Mouse (Mus musculus) forebrain, embryonic 10.5 days (tissue): ENCODE measurements around the gene Chst3. TPM values are rescaled to one million over a fixed set of nuclear protein-coding genes. Genes with fewer than 3 reads are reported as not detected.

Source experiments
- DNase-seq: peaks from one replicate; pipeline ENCODE4 v3.0.0-alpha.2; 2017; ENCODE audit warnings: low spot score; ENCODE audit errors: extremely low spot score
- H3K27ac ChIP-seq: fragments of 300-500 bp; sonication (generic); 2 replicates; pipeline ENCODE4 v1.5.1; 2016; ENCODE audit warnings: mild to moderate bottlenecking
- H3K27me3 ChIP-seq: fragments of 300-500 bp; sonication (generic); 2 replicates; pipeline ENCODE4 v1.6.1; 2016; ENCODE audit warnings: mild to moderate bottlenecking; ENCODE audit not compliant: poor library complexity, severe bottlenecking
- H3K36me3 ChIP-seq: fragments of 300-500 bp; sonication (generic); replicated peaks from 2 replicates; pipeline ENCODE4 v1.6.1; 2016; ENCODE audit warnings: mild to moderate bottlenecking, moderate library complexity
- H3K4me1 ChIP-seq: fragments of 300-500 bp; sonication (generic); 2 replicates; pipeline ENCODE4 v1.6.1; 2016
- H3K4me3 ChIP-seq: fragments of 300-500 bp; sonication (generic); 2 replicates; pipeline ENCODE4 v1.5.1; 2016; ENCODE audit warnings: mild to moderate bottlenecking, moderate library complexity
- H3K9me3 ChIP-seq: fragments of 300-500 bp; sonication (generic); 2 replicates; pipeline ENCODE4 v1.6.1; 2016; ENCODE audit warnings: mild to moderate bottlenecking, moderate library complexity
- WGBS: fragments of 180-500 bp; shearing (Covaris S2); methylation state at CpG from one replicate; pipeline ENCODE4 v1.1.7; 2016; 5-methylcytosine and 5-hydroxymethylcytosine counted together
- polyA plus RNA-seq: library from polyadenylated mRNA; unstranded; fragments of >200 nt; fragmentation: Nextera tagmentation; extraction: Ambion mirVana; gene quantifications from 2 replicates; pipeline ENCODE4 v1.2.1, GENCODE M21; 2016

Gene Chst3
- 2.1 and 2.4 TPM in 2 replicates for polyA plus RNA-seq

DNA sequence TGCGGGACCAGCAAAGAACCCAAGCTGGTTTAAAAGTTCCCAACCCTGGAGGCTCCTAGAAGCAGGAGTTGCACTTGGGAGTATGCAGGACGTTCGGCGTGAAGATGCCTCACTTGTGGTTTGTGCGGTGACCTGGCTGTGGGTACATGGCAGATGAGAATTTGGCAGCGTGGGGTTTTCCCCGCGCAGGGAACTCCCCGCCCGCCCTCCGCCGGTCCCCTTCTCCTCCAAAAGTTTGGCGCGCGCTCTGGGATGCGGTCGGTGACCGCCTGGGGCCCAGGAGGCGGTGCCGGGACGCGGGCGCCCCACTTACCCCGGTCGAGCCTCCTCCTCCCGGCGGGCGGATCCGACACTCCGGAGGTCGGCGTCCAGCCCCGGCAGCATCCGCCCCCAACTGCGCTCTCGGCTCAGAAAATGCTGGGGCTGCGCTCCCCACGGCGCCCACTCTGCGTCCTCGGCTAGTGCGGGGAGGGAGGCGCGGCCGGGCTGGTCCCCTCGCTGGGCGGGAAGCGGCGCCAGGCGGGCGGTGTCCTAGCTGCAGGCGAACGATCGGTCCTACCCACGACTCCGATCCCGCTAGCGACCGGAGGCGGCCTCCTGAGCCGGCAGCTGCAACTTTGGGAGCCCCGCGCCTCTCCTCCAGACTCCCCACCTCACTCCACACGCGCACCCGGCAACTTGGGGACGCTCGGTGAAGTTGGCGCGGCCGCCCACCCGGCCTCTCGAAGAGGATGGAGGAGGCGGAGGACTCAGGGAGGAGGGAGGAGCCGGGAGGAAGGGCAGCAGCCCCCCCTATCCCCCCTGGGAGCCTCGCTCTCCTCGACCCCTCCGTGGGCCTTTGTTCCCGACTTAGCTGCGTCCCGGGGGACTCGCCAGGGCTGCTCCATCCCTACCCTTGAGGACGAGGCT is at the start of gene Chst3:
TSS of gene Chst3 (minus strand) at position 670 of the 909 bp plus-strand sequence.
- under 1% methylated on average over 83 of the region's 83 CpGs for WGBS

DNA sequence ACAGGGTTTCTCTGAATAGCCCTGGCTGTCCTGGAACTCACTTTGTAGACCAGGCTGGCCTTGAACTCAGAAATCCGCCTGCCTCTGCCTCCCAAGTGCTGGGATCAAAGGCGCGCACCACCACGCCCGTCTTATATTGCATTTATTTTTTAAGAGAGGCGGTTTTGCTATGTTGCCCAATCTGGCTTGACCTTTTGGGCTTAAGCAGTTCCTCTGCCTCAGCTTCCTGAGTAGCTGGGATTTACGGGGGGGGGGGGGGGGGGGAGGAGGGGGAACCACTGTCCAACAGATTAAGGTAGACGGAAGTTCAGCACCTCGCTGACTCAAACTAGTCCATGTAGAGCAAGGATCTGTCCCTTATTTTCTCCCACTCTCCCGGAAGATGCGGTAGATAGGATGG is 49.7 kb upstream of the Chst3 start:
- Histone ChIP-seq H3K9me3 (no peaks in the 10 kb centered on the region), H3K27me3 (no peaks in the 10 kb centered on the region), H3K36me3 (no peaks in the 10 kb centered on the region), H3K4me1 (peaks cover 7% of the 10 kb centered on the region; the same call in 1 of the 2 replicates), H3K27ac (no peak overlapping the region), H3K4me3 (no peak overlapping the region)
- 86% methylated on average over 11 of the region's 11 CpGs for WGBS
- DNase-seq, result no peak

More for the DNA sequence above, at the start of gene Chst3:
- Histone ChIP-seq H3K9me3 (no peaks in the 10 kb centered on the region), H3K27ac (peak within 1 kb of the TSS; percentile 93), H3K4me1 (peaks cover 53% of the 10 kb centered on the region), H3K4me3 (peak within 1 kb of the TSS; percentile 84), H3K36me3 (peaks cover 2% of the 10 kb centered on the region; the same call in 1 of the 2 replicates), H3K27me3 (peaks cover 56% of the 10 kb centered on the region)
- DNase-seq, result peak; percentile 62

DNA sequence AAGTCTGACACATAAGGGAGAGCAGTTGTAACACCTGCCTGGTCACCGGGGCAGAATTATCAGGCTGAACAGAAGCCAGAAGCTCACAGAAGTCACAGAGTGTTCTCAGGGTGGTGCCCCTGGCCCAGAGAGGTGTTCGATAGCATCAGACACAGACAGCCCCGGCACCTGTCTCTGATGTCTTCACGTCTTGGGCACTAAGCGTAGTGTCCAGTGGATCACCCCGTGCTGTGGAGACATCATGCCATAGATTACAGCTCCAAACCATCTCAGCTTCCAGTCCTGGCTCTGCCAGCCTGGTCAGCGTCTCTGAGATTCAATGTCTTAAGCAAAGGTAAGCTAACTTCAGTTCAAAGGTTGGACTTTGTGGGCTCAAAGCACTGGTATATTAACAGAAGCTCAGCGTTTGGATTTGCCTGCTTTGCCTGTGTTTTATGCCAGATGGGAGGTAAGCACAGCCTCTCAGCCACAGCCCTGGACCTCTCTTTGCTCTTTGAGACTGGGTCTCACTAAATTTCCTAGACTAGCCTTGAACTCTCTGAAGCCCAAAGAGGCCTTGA is 47.9 kb upstream of the Chst3 start:
- WGBS, result 89% methylated on average over 8 of the region's 8 CpGs
- Histone ChIP-seq H3K4me1 (peaks cover 6% of the 10 kb centered on the region), H3K36me3 (no peaks in the 10 kb centered on the region), H3K27ac (no peak overlapping the region), H3K9me3 (no peaks in the 10 kb centered on the region), H3K4me3 (no peak overlapping the region), H3K27me3 (no peaks in the 10 kb centered on the region)
- no peak for DNase-seq

DNA sequence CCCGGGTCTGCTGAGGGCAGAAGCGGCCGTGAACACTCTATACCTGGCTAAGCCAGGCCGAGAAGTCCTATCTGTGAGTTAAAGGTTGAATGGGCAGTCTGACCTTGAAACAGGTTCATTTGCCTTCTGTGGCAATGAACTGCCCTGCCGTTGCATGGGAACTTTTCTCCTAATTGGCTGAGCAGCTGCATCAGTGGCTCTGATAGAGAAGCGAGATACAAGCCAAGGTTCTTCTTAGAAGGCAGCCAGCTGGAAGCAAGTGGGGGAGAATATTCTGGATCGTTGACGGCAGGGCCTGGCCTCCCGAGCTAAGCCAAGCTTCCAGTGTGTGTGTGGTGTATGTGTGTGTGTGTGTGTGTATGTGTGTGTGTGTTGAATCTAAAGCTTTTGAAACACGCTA is 46.2 kb upstream of the Chst3 start:
- Histone ChIP-seq H3K36me3 (no peaks in the 10 kb centered on the region), H3K9me3 (no peaks in the 10 kb centered on the region), H3K27ac (no peak overlapping the region), H3K27me3 (no peaks in the 10 kb centered on the region), H3K4me1 (peaks cover 13% of the 10 kb centered on the region), H3K4me3 (no peak overlapping the region)
- WGBS, result 89% methylated on average over 10 of the region's 10 CpGs
- no peak for DNase-seq

DNA sequence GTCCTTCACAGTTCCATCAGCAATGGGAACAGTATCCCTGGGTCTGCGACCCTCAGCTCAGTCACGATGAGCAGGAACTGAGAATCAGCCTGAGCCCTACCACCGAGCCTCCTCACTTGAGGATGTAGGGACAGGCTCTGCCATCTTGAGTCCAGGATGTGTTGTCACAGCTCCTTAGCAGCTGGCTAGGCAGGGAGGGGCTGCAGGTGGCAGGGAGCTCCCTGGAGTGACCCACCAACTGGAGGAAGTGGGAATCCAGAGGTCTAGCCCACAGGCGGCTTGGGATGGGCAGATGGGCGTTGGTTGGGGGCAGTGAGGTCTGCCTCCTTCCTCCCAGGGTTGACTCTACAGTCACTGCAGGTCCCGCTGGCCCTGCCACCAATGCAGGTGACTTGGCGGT is 44.3 kb upstream of the Chst3 start:
- peak overlapping the region; percentile 30; the same call in 1 of the 2 replicates for H3K27ac ChIP-seq
- no peaks in the 10 kb centered on the region for H3K9me3 ChIP-seq
- 88% methylated on average over 7 of the region's 7 CpGs for WGBS
- no peak for DNase-seq
- no peak overlapping the region for H3K4me3 ChIP-seq
- H3K4me1 ChIP-seq, result peaks cover 13% of the 10 kb centered on the region
- no peaks in the 10 kb centered on the region for H3K36me3 ChIP-seq
- no peaks in the 10 kb centered on the region for H3K27me3 ChIP-seq

DNA sequence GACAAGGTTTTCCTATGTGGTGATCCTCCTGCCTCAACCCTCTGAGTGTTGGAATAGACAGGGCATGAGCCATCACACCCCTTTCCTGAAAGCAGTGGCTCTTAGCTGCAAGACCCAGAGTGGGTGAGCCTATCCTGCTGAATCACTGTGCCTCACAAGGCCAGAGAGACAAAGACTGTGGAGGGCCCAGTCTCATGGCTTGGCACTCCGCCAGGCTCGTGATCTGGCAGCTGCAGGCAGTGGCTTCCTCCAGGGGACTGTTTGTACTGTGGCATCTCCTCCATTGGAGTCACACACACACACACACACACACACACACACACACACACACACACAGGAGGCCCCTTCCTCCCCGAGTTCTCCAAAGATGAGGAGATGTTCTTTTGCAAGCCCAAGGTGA is 43.3 kb upstream of the Chst3 start:
- Histone ChIP-seq H3K4me1 (peaks cover 13% of the 10 kb centered on the region), H3K4me3 (no peak overlapping the region), H3K36me3 (no peaks in the 10 kb centered on the region), H3K9me3 (no peaks in the 10 kb centered on the region), H3K27ac (peak overlapping the region; percentile 51; the same call in 1 of the 2 replicates), H3K27me3 (no peaks in the 10 kb centered on the region)
- no peak for DNase-seq
- 71% methylated on average over 3 of the region's 3 CpGs for WGBS

DNA sequence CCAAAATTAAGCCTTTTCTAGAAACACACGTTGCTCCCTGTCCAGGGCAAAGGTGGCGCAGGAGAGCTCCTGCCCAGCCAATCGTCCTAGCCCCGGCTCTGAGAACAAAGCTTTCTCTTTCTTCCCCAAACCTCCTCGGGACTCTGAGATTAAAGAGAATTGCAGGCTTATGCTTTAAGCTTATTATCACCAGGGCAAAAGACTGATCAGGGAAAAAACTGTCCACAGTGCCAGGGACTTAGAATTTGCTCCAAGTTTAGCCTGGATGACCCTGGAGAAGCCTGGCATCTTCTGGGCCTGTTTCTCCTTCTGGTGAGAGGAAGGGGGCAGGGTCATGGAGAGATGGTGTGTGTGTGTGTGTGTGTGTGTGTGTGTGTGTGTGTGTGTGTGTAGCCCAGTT is 42.5 kb upstream of the Chst3 start:
- Histone ChIP-seq H3K27me3 (no peaks in the 10 kb centered on the region), H3K36me3 (no peaks in the 10 kb centered on the region), H3K9me3 (no peaks in the 10 kb centered on the region), H3K4me1 (peaks cover 13% of the 10 kb centered on the region), H3K4me3 (no peak overlapping the region), H3K27ac (peak overlapping the region; percentile 40; the same call in 1 of the 2 replicates)
- no peak for DNase-seq
- WGBS, result 20% methylated on average over 5 of the region's 5 CpGs

DNA sequence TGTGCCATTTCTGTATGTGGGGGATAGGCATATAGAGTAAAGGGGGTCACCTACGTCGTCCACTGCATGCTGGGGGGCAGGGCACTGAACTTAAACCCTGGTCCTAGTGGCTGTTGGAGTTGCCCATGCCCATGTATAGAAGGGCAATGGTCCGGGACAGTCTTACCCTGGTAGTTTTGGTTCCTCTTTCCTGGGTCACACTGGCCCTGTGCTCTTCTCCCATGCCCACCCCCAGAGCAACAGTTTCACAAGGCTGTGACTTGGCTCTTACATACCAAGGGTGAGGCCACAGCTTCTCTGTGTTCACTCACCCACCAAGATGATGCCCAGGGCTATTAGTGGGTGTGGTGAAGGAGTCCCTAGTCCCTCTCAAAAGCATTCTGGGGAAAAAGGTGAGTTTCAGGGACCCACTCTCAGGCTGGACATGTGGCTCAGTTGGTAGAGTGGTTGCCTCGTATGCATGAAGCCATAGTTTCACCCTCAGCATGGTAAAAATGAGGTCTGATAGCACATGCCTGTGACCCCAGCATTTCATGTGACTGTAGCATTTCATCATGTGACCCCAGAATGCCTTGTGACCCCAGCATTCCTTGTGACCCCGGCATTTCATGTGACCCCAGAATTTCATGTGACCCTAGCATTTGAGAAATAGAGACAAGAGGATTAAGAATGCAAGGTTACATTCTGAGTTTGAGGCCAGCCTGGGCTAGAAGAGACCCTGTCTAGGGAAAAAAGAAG is 41.7 kb upstream of the Chst3 start:
- Histone ChIP-seq H3K27ac (no peak overlapping the region), H3K36me3 (no peaks in the 10 kb centered on the region)

DNA sequence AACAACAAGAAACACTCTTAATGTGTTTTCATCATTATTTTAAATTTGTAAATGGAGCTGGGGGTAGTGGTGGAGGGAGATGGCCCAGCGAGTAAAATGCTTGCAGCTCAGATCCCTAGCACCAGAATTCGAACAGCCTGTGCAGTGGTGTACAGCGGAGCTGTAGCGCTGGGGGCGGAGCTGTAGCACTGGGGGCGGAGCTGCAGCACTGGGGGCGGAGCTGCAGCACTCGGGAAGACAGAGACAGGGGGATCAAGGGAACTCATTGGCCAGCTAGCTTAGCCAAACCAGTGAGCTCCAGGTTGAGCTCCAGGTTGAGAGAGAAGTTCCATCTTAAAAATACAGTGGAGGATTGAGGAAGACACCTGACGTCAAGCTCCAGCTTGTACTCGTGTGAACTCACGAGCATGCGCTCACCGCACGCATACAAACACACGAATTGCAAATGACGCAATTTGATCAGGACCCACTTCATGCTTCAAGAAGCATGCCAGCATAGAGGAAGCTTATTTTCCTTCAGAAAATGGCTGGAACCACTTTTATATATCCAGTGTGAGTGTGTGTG is 38.3 kb upstream of the Chst3 start:
- no peak overlapping the region for H3K27ac ChIP-seq
- H3K4me3 ChIP-seq, result no peak overlapping the region
- no peaks in the 10 kb centered on the region for H3K27me3 ChIP-seq
- 59% methylated on average over 16 of the region's 16 CpGs for WGBS
- no peak for DNase-seq
- no peaks in the 10 kb centered on the region for H3K36me3 ChIP-seq
- peaks cover 15% of the 10 kb centered on the region for H3K4me1 ChIP-seq
- H3K9me3 ChIP-seq, result no peaks in the 10 kb centered on the region

More for the DNA sequence above, 41.7 kb upstream of the Chst3 start:
- Histone ChIP-seq H3K9me3 (no peaks in the 10 kb centered on the region), H3K4me1 (peaks cover 13% of the 10 kb centered on the region), H3K27me3 (no peaks in the 10 kb centered on the region), H3K4me3 (no peak overlapping the region)
- no peak for DNase-seq
- WGBS, result 81% methylated on average over 5 of the region's 5 CpGs

DNA sequence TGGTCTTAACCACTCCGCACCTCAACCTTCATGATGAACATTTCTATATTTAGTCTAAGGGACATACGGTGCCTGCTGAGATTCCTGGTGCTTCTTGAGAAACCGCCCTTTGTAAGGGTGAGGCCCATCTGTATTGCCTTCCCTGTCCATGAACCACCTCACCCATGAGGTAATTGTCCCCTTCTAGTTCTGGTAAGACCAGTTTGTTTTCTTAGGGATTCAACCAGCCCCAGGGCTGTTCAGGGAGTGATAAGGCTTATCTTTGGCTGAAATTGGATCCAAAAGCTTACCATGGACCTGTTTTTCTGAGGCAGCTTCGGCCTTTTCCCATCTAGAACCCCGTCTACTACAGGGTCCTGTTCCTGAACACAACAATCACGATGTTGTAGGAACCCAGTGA is 37.0 kb upstream of the Chst3 start:
- Histone ChIP-seq H3K4me1 (peaks cover 9% of the 10 kb centered on the region), H3K9me3 (no peaks in the 10 kb centered on the region), H3K27me3 (no peaks in the 10 kb centered on the region), H3K36me3 (no peaks in the 10 kb centered on the region), H3K4me3 (no peak overlapping the region), H3K27ac (no peak overlapping the region)
- 89% methylated on average over 6 of the region's 6 CpGs for WGBS
- DNase-seq, result no peak

DNA sequence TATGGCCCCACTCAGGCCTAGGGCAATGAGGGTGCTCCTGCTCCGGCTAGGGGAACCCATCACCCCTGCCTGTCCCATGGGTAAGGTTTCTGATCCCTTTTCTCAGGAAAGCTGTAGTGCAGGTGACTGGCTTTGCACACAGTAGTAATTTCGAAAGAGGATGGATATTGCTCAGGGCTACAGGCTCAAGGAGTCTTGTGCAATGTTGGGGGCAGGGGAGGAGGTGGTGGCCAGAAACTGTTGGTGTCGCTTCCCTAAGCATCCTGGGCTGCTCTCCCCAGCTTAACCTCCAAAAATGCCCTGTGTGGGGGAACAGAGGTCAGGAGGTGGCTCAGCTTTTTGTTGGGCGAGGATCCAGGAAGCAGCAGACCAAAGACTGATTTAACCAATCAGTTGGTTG is 33.5 kb upstream of the Chst3 start:
- Histone ChIP-seq H3K27me3 (no peaks in the 10 kb centered on the region), H3K9me3 (no peaks in the 10 kb centered on the region), H3K4me1 (peaks cover 8% of the 10 kb centered on the region; the same call in 1 of the 2 replicates), H3K4me3 (no peak overlapping the region), H3K27ac (no peak overlapping the region), H3K36me3 (no peaks in the 10 kb centered on the region)
- whole genome bisulfite sequencing, result 70% methylated on average over 4 of the region's 4 CpGs
- DNase-seq, result no peak

DNA sequence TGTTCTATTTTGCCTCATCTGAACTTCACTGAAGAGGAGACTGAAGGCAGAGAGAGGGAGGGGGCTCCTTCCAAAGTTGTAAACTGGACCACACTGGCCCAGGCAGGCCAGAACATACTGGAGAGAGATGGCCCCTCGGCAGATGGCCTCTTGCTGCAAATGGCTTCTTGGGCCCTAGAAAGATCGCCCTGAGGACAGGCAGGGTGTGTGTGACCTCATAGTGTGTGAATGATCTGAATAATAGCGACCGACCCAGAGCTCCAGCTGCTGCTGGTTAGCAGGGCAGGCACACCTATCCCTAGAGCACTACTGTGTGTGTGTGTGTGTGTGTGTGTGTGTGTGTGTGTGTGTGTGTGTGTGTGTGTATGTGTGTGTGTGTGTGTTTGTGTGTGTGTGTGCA is 33.1 kb upstream of the Chst3 start:
- Histone ChIP-seq H3K27me3 (no peaks in the 10 kb centered on the region), H3K4me3 (no peak overlapping the region), H3K27ac (no peak overlapping the region), H3K9me3 (no peaks in the 10 kb centered on the region), H3K4me1 (peaks cover 8% of the 10 kb centered on the region; the same call in 1 of the 2 replicates), H3K36me3 (no peaks in the 10 kb centered on the region)
- 83% methylated on average over 4 of the region's 4 CpGs for WGBS
- no peak for DNase-seq
